Mouse (Mus musculus) limb, embryonic 14.5 days (tissue): ENCODE measurements at regions not wholly inside any gene's neighbourhood (a gene's known extent, or its start where the extent isn't known, plus 50 kb on each side); places are given as distances from the start of the nearest gene placed in this dataset.

Source experiments
- ATAC-seq: fragments of 200-750 bp; cut with Nextera tagmentation; 2 replicates; pipeline ENCODE4 v1.8.0; 2017; ENCODE audit warnings: low read depth, moderate number of reproducible peaks, moderate TSS enrichment; ENCODE audit not compliant: low FRiP score
- DNase-seq: peaks from one replicate; pipeline ENCODE4 v3.0.0-alpha.2; 2015; ENCODE audit warnings: low spot score
- H3K27ac ChIP-seq: fragments of 300-500 bp; sonication (generic); replicated peaks from 2 replicates; pipeline ENCODE4 v1.5.1; 2014; ENCODE audit warnings: low read depth, mild to moderate bottlenecking, low read length, moderate library complexity, mixed read lengths
- H3K27me3 ChIP-seq: fragments of 300-500 bp; sonication (generic); 2 replicates; pipeline ENCODE4 v1.6.1; 2014; ENCODE audit warnings: low read length, mixed read lengths; ENCODE audit not compliant: control insufficient read depth, insufficient read depth
- H3K36me3 ChIP-seq: fragments of 300-500 bp; sonication (generic); 2 replicates; pipeline ENCODE4 v1.6.1; 2014; ENCODE audit warnings: mild to moderate bottlenecking, low read length, moderate library complexity, mixed read lengths; ENCODE audit not compliant: control insufficient read depth, insufficient read depth
- H3K4me1 ChIP-seq: fragments of 300-500 bp; sonication (generic); 2 replicates; pipeline ENCODE4 v1.6.1; 2014; ENCODE audit warnings: antibody characterized with exemption, low read length, mixed read lengths; ENCODE audit not compliant: control insufficient read depth, insufficient read depth
- H3K4me2 ChIP-seq: fragments of 300-500 bp; sonication (generic); replicated peaks from 2 replicates; pipeline ENCODE4 v1.6.1; 2014; ENCODE audit warnings: low read depth, mild to moderate bottlenecking, low read length, moderate library complexity; ENCODE audit not compliant: severe bottlenecking
- H3K4me3 ChIP-seq: fragments of 300-500 bp; sonication (generic); replicated peaks from 2 replicates; pipeline ENCODE4 v1.5.1; 2014; ENCODE audit warnings: low read length
- H3K9ac ChIP-seq: fragments of 300-500 bp; sonication (generic); 2 replicates; pipeline ENCODE4 v1.6.1; 2014; ENCODE audit warnings: mild to moderate bottlenecking, low read depth, low read length, moderate library complexity; ENCODE audit not compliant: severe bottlenecking
- H3K9me3 ChIP-seq: fragments of 300-500 bp; sonication (generic); 2 replicates; pipeline ENCODE4 v1.6.1; 2016; ENCODE audit warnings: low read length; ENCODE audit not compliant: control insufficient read depth
- POLR2A ChIP-seq: fragments of 200-500 bp; IDR thresholded peaks from 2 replicates; pipeline ENCODE4 v1.8.0; 2012; ENCODE audit warnings: inconsistent platforms, mild to moderate bottlenecking, moderate library complexity, borderline replicate concordance; ENCODE audit not compliant: insufficient read depth, insufficient read length; ENCODE audit errors: extremely low read depth
- WGBS: fragments of 180-500 bp; shearing (Covaris S2); extraction: QIAGEN DNeasy Blood & Tissue Kit; methylation state at CpG from one replicate; pipeline ENCODE4 v1.1.7; 2014; 5-methylcytosine and 5-hydroxymethylcytosine counted together

- Histone ChIP-seq H3K27ac (no peak overlapping the region), H3K27me3 (no peaks in the 10 kb centered on the region), H3K9me3 (no peaks in the 10 kb centered on the region), H3K36me3 (no peaks in the 10 kb centered on the region), H3K4me1 (no peaks in the 10 kb centered on the region), H3K4me3 (no peak overlapping the region), H3K9ac (no peak overlapping the region), H3K4me2 (no peak overlapping the region)
- no peak for TF ChIP-seq POLR2A
- 71% methylated on average over 5 of the region's 5 CpGs for WGBS
- DNase-seq (no peak), ATAC-seq (no peak)
Observed at GRCm38 (mm10) chr2:124953015-124953414, 114.9 kb upstream of the Slc24a5 start.

DNA sequence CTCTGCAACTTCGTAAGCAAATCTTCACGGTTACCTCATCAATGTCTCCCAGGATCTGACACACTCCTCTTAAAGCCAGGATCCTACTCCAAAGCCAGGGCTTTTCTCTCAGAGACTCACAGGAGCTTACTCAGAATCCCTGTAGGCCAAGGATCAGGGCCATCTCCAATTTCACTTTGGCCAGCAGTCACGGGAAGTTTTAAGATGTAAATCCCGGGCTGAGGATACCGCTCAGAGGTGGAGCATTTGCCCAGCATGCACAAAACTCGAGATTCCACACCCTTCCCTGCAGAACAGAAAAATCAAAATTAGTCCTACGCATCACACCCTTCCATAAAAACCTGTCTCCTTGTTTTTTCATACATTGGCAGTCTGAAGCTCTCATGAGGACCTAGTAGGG lies 112.1 kb upstream of the Slc24a5 start:
- Histone ChIP-seq H3K27me3 (no peaks in the 10 kb centered on the region), H3K27ac (no peak overlapping the region), H3K4me2 (no peak overlapping the region), H3K9ac (no peak overlapping the region), H3K9me3 (no peaks in the 10 kb centered on the region), H3K36me3 (no peaks in the 10 kb centered on the region), H3K4me1 (no peaks in the 10 kb centered on the region), H3K4me3 (no peak overlapping the region)
- ATAC-seq = no peak; the same call in 1 of the 2 replicates
- 47% methylated on average over 7 of the region's 7 CpGs for WGBS
- no peak for DNase-seq
- TF ChIP-seq POLR2A = no peak

GRCm38 (mm10) chr2:124959431-124959830 lies 108.5 kb upstream of the Slc24a5 start:
- no peaks in the 10 kb centered on the region for H3K36me3 ChIP-seq
- 80% methylated on average over 5 of the region's 5 CpGs for WGBS
- DNase-seq (no peak), ATAC-seq (no peak)
- no peak for TF ChIP-seq POLR2A
- H3K9me3 ChIP-seq = no peaks in the 10 kb centered on the region
- no peak overlapping the region for H3K4me3 ChIP-seq
- no peak overlapping the region for H3K4me2 ChIP-seq
- H3K4me1 ChIP-seq = no peaks in the 10 kb centered on the region
- no peaks in the 10 kb centered on the region for H3K27me3 ChIP-seq
- H3K9ac ChIP-seq = no peak overlapping the region
- no peak overlapping the region for H3K27ac ChIP-seq

DNA sequence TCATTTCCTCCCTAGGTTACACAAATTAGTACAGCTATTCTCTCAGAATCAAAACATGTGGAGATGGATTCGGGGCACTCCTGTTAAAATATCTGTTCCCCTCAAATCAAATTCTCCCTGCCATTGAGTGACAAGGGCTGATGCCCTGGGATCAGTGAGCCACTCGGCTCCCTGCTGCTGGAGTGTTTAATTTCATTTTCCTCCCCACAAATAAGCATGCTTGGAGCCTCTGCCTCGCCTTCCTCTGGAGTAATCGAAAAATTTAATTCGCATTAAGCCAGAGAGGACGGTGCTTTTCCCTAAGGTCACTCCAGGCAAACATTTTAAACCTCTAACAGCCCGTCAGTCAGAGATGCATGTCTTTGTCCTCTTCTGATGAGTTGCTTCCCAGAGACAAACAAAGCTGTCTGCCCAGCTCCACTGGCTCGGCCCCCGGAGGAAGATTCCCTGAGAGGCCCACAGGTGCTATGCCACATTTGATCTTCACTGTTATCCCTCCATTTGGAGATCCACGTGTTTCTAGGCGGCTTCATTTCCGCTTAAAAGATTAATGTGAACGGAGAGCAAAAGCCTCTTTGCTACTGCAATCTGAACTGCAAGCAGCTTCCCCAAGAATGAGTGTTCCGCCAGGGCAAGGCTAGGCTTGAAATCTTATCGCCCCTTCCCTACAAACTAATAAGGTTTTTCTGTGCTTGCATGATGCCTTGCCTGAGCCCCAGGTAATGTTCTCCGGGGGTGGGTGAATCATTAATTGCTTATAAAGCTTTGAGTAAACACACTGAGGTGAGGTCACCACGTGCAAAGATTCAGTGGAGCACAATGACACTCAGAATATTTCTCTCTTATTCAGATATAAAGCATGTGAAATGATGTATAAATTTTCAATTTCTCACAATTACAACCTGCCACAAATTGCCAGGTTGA lies 95.8 kb upstream of the Slc24a5 start:
- WGBS = 52% methylated on average over 17 of the region's 17 CpGs
- DNase-seq (no peak), ATAC-seq (no peak)
- H3K9me3 ChIP-seq = no peaks in the 10 kb centered on the region
- no peaks in the 10 kb centered on the region for H3K36me3 ChIP-seq
- no peaks in the 10 kb centered on the region for H3K27me3 ChIP-seq
- H3K4me3 ChIP-seq = no peak overlapping the region
- H3K27ac ChIP-seq = no peak overlapping the region
- no peak overlapping the region for H3K4me2 ChIP-seq
- no peaks in the 10 kb centered on the region for H3K4me1 ChIP-seq
- H3K9ac ChIP-seq = no peak overlapping the region
- no peak for TF ChIP-seq POLR2A

GRCm38 (mm10) chr2:124975106-124975505 lies 92.8 kb upstream of the Slc24a5 start:
- Histone ChIP-seq H3K36me3 (no peaks in the 10 kb centered on the region), H3K4me2 (no peak overlapping the region), H3K9me3 (no peaks in the 10 kb centered on the region), H3K9ac (no peak overlapping the region), H3K27ac (no peak overlapping the region), H3K27me3 (no peaks in the 10 kb centered on the region), H3K4me3 (no peak overlapping the region), H3K4me1 (no peaks in the 10 kb centered on the region)
- no peak for TF ChIP-seq POLR2A
- WGBS = 64% methylated on average over 3 of the region's 3 CpGs
- ATAC-seq (no peak), DNase-seq (no peak)
